Mouse (Mus musculus): ENCODE measurements around the gene Tsc22d1. TPM values are rescaled to one million over a fixed set of nuclear protein-coding genes. Genes with fewer than 3 reads are reported as not detected.

Tsc22d1 gene
- total RNA-seq, 2 experiments from 2014 or later, result 91.9 to 99.3 TPM

- intact Hi-C loops (cut with DNase I), result no loop called here
- no peak for DNase-seq
Measured at GRCm38 (mm10) chr14:76540005-76540670, 125.4 kb downstream of the Tsc22d1 start.

GRCm38 (mm10) chr14:76541341-76541740 lies 126.6 kb downstream of the Tsc22d1 start:
- intact Hi-C loops (cut with DNase I), result no loop called here
- no peak for DNase-seq

GRCm38 (mm10) chr14:76544136-76544535 lies 129.4 kb downstream of the Tsc22d1 start:
- intact Hi-C loops (cut with DNase I), result no loop called here
- no peak for DNase-seq

DNA sequence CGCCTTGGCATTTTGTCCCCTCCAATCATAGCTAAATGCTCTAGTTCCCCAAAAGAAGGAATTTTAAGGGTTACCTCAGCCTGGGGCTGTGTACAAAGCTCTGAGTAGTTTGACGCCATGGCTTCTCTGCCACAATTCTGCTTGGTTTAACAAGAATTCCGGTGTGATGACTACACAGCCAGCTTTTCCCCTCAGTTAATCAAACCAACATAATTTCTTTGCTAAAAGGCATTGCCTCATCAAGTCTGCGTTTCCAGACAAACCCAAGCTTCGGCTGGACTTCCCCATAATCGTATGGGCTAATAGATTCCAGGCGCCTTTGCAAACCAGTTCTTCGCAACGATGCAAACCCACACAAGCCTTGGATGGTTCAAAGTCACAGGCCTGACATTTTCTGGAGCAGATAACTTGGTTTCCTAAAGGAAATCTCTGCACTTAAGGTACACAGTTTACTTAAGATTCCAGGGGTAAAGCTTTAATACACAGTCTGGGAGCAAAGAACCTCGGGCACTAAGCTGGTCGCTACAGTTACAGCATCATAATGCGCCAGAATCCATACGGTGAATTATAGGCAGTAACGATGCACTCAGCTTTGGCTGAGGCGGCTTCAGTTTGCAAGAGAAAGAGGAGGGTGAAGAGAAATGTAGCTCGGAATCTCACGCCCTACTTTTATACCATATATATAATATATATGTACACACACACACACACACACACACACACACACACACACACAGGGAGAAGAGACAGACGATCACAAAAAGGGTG lies 140.7 kb downstream of the Tsc22d1 start:
- intact Hi-C loops (cut with DNase I), result no loop called here

DNA sequence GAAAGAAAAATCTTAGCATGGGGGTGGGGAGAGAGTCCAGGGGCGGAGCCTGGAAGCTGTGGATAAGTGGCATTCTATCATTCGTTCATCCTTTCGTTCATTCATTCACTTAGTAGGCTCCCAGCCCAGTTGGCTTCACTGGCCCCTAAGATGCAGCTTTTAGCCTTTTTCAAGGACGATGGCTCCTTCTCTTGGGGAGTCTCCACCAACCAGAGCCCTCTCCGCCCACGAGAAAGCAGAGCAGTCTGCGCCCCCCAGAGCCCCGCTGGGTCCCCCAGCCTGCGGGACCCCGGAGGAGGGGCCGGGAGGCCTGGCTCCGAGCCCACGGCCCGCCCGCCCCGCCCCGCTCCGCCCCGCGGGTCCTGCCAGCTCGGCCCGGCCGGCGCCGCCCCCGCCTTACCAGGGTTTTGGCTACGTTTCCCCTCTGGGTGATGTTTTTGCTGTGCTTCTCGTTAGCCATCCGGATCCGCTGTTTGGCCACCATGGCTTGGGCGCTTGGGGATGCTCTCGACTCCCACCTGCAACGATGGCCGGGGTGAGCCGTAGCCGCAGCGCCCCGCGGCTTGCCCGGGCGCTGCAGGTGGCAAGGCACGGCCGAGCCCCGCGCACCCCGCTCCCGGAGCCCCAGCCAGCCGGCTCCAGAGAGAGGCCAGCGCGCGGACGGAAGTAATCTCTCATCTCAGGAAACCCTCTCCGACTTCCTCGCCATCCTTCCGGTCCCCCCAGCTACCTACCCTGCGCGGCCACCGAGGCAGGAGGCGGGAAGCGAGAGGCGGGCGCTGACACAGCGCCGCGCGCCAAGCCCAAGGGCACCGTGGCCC lies 141.5 kb downstream of the Tsc22d1 start:
- intact Hi-C loops (cut with DNase I), result no loop called here
- peak; percentile 38 to 51 for DNase-seq

More for the DNA sequence above, 140.7 kb downstream of the Tsc22d1 start:
- DNase-seq, result no peak

DNA sequence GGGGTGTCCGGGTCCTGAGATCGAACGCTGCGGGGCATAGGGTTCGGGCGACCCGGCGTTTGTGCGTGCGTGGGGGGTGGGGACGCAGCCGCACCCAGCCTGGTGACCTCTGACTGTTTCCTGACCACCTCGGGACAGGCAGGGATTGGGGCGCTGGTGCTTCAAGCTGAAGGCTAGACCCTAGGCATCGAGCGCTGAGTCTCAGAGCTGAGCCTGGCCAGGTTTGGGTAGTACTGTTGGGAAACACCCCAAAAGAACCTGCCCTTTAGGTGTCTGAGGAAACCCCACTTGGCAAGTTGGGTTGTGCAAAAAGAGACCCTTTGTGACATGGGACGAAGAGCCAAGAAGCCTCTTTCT lies 142.1 kb downstream of the Tsc22d1 start, which contains the start of gene Serp2:
Serp2 (minus strand) TSS at position 38 of the 357 bp plus-strand sequence.
- intact Hi-C loops (cut with DNase I), result no loop called here
- no peak for DNase-seq

Other genes starting within 250 kb of the Tsc22d1 start
- gene Serp2, start 141.9 kb downstream of the Tsc22d1 start, total RNA-seq (2021), result under 1 TPM; 0.36 to 0.37 TPM

Data from gastrocnemius, postnatal 36 days (tissue).